Mouse (Mus musculus): ENCODE measurements at regions not wholly inside any gene's neighbourhood (a gene's known extent, or its start where the extent isn't known, plus 50 kb on each side); places are given as distances from the start of the nearest gene placed in this dataset.

DNA sequence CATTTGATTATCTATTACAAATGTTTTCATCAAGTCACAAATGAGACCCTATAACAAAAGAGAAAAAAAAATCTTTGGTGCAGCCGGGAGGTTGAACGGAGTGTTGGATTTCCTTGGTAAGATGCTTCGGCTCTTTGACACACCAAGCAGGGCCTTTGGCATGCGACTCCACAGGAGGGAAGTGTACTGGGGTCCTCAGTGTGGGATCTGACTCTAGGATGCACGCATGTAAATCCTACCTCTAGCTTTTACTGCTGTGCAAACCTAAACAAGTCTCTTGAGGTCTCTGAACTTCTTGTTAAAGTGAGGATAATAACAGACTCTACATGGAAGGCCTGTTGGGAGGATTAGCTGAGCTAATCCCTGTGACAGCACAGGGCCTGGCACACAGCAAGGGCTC is 257.6 kb upstream of the Irx3 start:
- Histone ChIP-seq H3K4me2 (ENCODE audit: low read depth) (no peak overlapping the region), H3K9me3 (ENCODE audit: control insufficient read depth, low read length) (no peaks in the 10 kb centered on the region), H3K27ac (ENCODE audit: low read depth, low read length) (no peak overlapping the region), H3K36me3 (ENCODE audit: control insufficient read depth, insufficient read depth, low read length) (no peaks in the 10 kb centered on the region), H3K27me3 (ENCODE audit: control insufficient read depth, insufficient read depth, low read length) (no peaks in the 10 kb centered on the region), H3K9ac (ENCODE audit: low read length) (no peak overlapping the region), H3K4me3 (ENCODE audit: low read depth, low read length) (no peak overlapping the region), H3K4me1 (ENCODE audit: control insufficient read depth, insufficient read depth, low read length) (peaks cover 7% of the 10 kb centered on the region)
- no peak for DNase-seq (ENCODE audit: low spot score)
- no peak for ATAC-seq (ENCODE audit: insufficient read depth, low FRiP score, low TSS enrichment)
- 46% methylated on average over 5 of the region's 5 CpGs for WGBS

DNA sequence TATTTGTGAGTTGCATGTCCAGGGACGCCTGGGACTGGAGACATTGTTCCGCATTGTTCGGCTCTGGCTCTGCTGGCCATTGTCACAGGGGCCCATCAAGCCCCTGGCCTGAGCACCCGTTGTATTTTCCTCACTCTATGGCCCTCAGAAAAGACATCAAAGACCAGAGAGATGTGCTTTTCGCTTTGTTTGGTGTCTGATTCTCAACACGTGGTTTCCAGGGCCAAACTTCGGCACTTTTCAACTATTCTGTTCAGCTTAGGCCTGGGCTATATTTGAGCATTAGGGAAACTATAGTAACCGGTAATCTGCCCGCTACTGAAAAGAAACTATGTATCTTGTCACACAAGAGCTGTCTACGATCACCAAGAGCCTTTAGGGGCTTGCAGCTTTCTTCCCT is 257.1 kb upstream of the Irx3 start:
- Histone ChIP-seq H3K4me1 (ENCODE audit: control insufficient read depth, insufficient read depth, low read length) (peaks cover 2% of the 10 kb centered on the region; the same call in 1 of the 2 replicates), H3K9ac (ENCODE audit: low read length) (no peak overlapping the region), H3K27ac (ENCODE audit: low read depth, low read length) (no peak overlapping the region), H3K9me3 (ENCODE audit: control insufficient read depth, low read length) (no peaks in the 10 kb centered on the region), H3K4me2 (ENCODE audit: low read depth) (no peak overlapping the region), H3K36me3 (ENCODE audit: control insufficient read depth, insufficient read depth, low read length) (no peaks in the 10 kb centered on the region), H3K4me3 (ENCODE audit: low read depth, low read length) (no peak overlapping the region), H3K27me3 (ENCODE audit: control insufficient read depth, insufficient read depth, low read length) (no peaks in the 10 kb centered on the region)
- DNase-seq (ENCODE audit: low spot score) = peak; percentile 44
- ATAC-seq (ENCODE audit: insufficient read depth, low FRiP score, low TSS enrichment) = no peak
- WGBS = 19% methylated on average over 10 of the region's 10 CpGs

DNA sequence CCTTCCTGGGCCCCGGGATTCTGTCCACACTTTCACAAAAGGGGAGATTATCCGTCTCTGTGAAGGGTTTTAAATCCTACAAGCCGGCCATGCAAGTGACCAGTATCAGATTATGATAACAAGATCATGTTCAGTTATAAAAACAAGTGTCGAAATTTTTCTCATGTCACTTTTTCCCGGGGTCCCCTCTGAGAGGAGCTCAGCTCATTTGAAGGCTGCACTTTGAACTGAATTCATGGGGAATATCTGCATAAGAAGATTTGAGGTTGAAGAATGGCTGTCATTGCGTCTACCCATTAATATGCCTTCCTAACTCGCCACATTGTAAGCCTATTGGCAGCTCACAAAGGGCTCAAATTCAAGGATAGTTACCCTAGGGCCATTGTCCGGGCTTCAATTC is 256.0 kb upstream of the Irx3 start:
- no peak for ATAC-seq (ENCODE audit: insufficient read depth, low FRiP score, low TSS enrichment)
- Histone ChIP-seq H3K4me2 (ENCODE audit: low read depth) (no peak overlapping the region), H3K27ac (ENCODE audit: low read depth, low read length) (no peak overlapping the region), H3K4me1 (ENCODE audit: control insufficient read depth, insufficient read depth, low read length) (no peaks in the 10 kb centered on the region), H3K36me3 (ENCODE audit: control insufficient read depth, insufficient read depth, low read length) (no peaks in the 10 kb centered on the region), H3K9ac (ENCODE audit: low read length) (no peak overlapping the region), H3K4me3 (ENCODE audit: low read depth, low read length) (no peak overlapping the region), H3K9me3 (ENCODE audit: control insufficient read depth, low read length) (no peaks in the 10 kb centered on the region), H3K27me3 (ENCODE audit: control insufficient read depth, insufficient read depth, low read length) (no peaks in the 10 kb centered on the region)
- WGBS = 59% methylated on average over 8 of the region's 8 CpGs
- DNase-seq (ENCODE audit: low spot score) = no peak

DNA sequence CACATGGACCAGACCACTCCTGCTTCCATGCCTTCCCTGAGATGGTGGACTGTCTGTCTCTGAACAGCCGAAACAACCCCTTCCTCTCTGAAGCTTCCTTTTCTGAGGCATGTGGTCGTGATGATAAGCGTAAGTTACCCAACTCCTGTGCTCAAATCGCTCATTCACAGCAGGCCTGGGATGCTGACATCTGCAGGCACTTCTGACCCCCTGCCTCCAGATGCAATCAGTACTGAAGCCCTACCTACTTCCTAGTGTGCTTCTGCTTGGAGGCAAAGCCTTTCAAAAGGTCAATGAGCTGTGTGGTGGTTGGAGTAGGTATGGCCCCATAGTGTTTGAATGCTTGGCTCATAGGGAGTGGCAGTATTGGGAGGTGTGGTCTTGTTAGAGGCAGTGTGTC is 253.7 kb upstream of the Irx3 start:
- Histone ChIP-seq H3K4me1 (ENCODE audit: control insufficient read depth, insufficient read depth, low read length) (no peaks in the 10 kb centered on the region), H3K27ac (ENCODE audit: low read depth, low read length) (no peak overlapping the region), H3K36me3 (ENCODE audit: control insufficient read depth, insufficient read depth, low read length) (no peaks in the 10 kb centered on the region), H3K9ac (ENCODE audit: low read length) (no peak overlapping the region), H3K4me3 (ENCODE audit: low read depth, low read length) (no peak overlapping the region), H3K27me3 (ENCODE audit: control insufficient read depth, insufficient read depth, low read length) (no peaks in the 10 kb centered on the region), H3K4me2 (ENCODE audit: low read depth) (no peak overlapping the region), H3K9me3 (ENCODE audit: control insufficient read depth, low read length) (no peaks in the 10 kb centered on the region)
- ATAC-seq (ENCODE audit: insufficient read depth, low FRiP score, low TSS enrichment) = no peak
- DNase-seq (ENCODE audit: low spot score) = no peak
- WGBS = 68% methylated on average over 4 of the region's 4 CpGs

DNA sequence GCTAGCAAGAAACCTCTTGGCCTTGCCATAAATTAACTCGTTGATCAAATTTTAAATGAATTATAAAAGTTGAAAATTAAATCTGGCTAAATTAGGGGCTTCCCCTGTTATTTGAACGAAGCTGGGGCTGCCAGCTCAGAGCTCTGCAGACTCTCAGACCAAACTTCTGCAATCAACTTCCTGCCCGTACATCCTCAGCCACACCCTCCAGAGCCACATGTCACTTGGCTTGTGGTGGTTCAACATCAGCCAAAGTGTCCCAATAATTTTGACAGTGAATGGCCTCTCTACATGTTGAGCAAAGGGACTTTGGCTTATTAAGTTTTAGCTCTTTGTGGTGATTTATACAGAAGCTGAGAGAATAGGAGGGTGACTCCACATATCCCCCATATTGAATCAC is 242.8 kb upstream of the Irx3 start:
- H3K27ac ChIP-seq (ENCODE audit: low read depth, low read length) = no peak overlapping the region
- no peaks in the 10 kb centered on the region for H3K36me3 ChIP-seq (ENCODE audit: control insufficient read depth, insufficient read depth, low read length)
- no peak overlapping the region for H3K4me3 ChIP-seq (ENCODE audit: low read depth, low read length)
- H3K4me1 ChIP-seq (ENCODE audit: control insufficient read depth, insufficient read depth, low read length) = peaks cover 6% of the 10 kb centered on the region; the same call in 1 of the 2 replicates
- no peak overlapping the region for H3K4me2 ChIP-seq (ENCODE audit: low read depth)
- ATAC-seq (ENCODE audit: insufficient read depth, low FRiP score, low TSS enrichment) = no peak
- WGBS = 81% methylated on average over 3 of the region's 3 CpGs
- H3K27me3 ChIP-seq (ENCODE audit: control insufficient read depth, insufficient read depth, low read length) = no peaks in the 10 kb centered on the region
- H3K9me3 ChIP-seq (ENCODE audit: control insufficient read depth, low read length) = no peaks in the 10 kb centered on the region
- no peak overlapping the region for H3K9ac ChIP-seq (ENCODE audit: low read length)
- DNase-seq (ENCODE audit: low spot score) = no peak

DNA sequence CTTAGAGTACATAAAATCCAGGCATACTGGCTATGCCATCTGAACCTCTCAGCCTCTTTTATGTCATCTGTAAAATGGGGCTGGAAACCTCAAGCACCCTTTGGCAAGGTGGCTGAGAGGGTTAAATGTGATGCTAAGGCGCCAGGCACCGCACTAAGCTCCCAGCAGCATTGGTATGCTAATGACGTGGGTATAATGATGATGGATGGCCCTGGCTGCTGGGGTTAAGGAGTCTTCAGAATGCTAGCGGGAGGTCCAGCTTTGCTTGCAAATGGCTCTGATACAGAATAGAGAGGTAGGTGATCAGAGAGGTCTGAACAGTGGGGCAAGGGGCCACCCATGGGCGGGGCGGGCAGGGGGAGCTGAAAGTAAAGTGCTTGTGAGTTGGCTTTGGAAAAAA is 241.1 kb upstream of the Irx3 start:
- 3% methylated on average over 6 of the region's 6 CpGs for WGBS
- peak; percentile 53 for DNase-seq (ENCODE audit: low spot score)

DNA sequence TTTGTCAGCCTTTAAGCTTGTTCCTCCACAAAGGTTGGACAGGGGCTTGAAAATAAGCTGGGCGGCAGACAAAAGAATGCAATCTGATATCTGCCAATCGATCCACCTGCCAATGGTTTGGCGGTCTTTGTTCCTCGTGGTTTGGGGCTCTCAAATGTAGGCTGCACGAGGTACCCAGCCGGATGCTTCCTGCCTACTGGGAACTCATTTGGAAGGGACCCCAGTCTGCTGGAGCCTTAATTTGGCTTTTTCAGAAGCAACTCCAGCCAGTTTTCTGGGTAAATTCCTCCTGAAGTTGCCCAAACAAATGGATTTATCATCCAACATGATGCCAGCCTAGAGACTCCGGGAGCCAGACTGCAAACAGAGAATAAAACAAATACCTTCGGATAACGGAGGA is 228.1 kb upstream of the Irx3 start:
- WGBS = 39% methylated on average over 9 of the region's 9 CpGs
- Histone ChIP-seq H3K27me3 (ENCODE audit: control insufficient read depth, insufficient read depth, low read length) (no peaks in the 10 kb centered on the region), H3K9me3 (ENCODE audit: control insufficient read depth, low read length) (no peaks in the 10 kb centered on the region), H3K27ac (ENCODE audit: low read depth, low read length) (no peak overlapping the region), H3K9ac (ENCODE audit: low read length) (no peak overlapping the region), H3K36me3 (ENCODE audit: control insufficient read depth, insufficient read depth, low read length) (no peaks in the 10 kb centered on the region), H3K4me3 (ENCODE audit: low read depth, low read length) (no peak overlapping the region), H3K4me2 (ENCODE audit: low read depth) (no peak overlapping the region), H3K4me1 (ENCODE audit: control insufficient read depth, insufficient read depth, low read length) (peaks cover 6% of the 10 kb centered on the region; the same call in 1 of the 2 replicates)
- ATAC-seq (ENCODE audit: insufficient read depth, low FRiP score, low TSS enrichment) = no peak
- DNase-seq (ENCODE audit: low spot score) = no peak

More for the DNA sequence above, 241.1 kb upstream of the Irx3 start:
- H3K27ac ChIP-seq (ENCODE audit: low read depth, low read length) = no peak overlapping the region
- peaks cover 6% of the 10 kb centered on the region; the same call in 1 of the 2 replicates for H3K4me1 ChIP-seq (ENCODE audit: control insufficient read depth, insufficient read depth, low read length)
- no peak overlapping the region for H3K4me3 ChIP-seq (ENCODE audit: low read depth, low read length)
- no peaks in the 10 kb centered on the region for H3K27me3 ChIP-seq (ENCODE audit: control insufficient read depth, insufficient read depth, low read length)
- no peaks in the 10 kb centered on the region for H3K9me3 ChIP-seq (ENCODE audit: control insufficient read depth, low read length)
- no peak overlapping the region for H3K4me2 ChIP-seq (ENCODE audit: low read depth)
- H3K36me3 ChIP-seq (ENCODE audit: control insufficient read depth, insufficient read depth, low read length) = no peaks in the 10 kb centered on the region
- H3K9ac ChIP-seq (ENCODE audit: low read length) = no peak overlapping the region
- no peak for ATAC-seq (ENCODE audit: insufficient read depth, low FRiP score, low TSS enrichment)

DNA sequence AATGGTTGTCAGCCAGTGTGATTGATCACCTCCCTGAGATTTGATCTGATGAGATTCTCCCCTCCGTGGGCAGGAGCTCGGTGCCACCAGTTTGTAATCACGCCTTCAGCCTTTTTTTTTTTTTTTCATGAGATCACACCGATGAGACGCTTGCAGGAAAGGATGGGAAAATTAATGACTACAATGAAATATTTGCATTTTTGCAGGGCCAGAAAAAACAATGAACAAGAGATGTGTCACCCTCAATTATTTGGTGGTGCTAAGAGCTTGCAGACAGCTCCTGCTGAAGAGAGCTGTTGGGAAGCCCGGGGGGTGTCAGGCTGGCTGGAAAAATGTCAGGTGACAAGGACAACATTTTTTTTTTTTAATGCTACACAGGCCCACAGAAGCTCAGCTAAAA is 227.6 kb upstream of the Irx3 start:
- Histone ChIP-seq H3K27me3 (ENCODE audit: control insufficient read depth, insufficient read depth, low read length) (no peaks in the 10 kb centered on the region), H3K27ac (ENCODE audit: low read depth, low read length) (no peak overlapping the region), H3K4me3 (ENCODE audit: low read depth, low read length) (no peak overlapping the region), H3K36me3 (ENCODE audit: control insufficient read depth, insufficient read depth, low read length) (no peaks in the 10 kb centered on the region), H3K9ac (ENCODE audit: low read length) (no peak overlapping the region), H3K4me2 (ENCODE audit: low read depth) (no peak overlapping the region), H3K4me1 (ENCODE audit: control insufficient read depth, insufficient read depth, low read length) (peaks cover 6% of the 10 kb centered on the region; the same call in 1 of the 2 replicates), H3K9me3 (ENCODE audit: control insufficient read depth, low read length) (no peaks in the 10 kb centered on the region)
- DNase-seq (ENCODE audit: low spot score) = no peak
- ATAC-seq (ENCODE audit: insufficient read depth, low FRiP score, low TSS enrichment) = no peak
- WGBS = 22% methylated on average over 6 of the region's 6 CpGs

DNA sequence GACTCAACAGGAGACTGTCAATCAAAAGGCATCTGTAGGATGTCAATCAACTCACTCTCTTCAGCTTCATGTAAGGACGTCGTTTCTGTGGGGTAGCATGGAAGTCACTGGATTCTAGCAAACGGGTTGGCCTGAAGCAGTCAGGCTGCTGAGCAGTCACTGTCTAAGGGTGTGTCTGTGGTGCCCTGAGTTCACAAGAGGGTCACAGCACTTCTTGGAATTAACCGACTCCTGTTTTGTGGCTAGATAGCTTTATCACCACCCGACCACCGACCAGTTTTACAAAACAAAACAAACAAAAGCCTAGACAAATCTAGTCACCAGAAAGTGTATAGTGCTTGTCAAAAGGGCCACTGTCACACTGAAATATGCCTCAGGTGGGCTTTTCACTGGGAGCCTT is 226.4 kb upstream of the Irx3 start:
- ATAC-seq (ENCODE audit: insufficient read depth, low FRiP score, low TSS enrichment) (no peak), DNase-seq (ENCODE audit: low spot score) (no peak)
- Histone ChIP-seq H3K27ac (ENCODE audit: low read depth, low read length) (no peak overlapping the region), H3K36me3 (ENCODE audit: control insufficient read depth, insufficient read depth, low read length) (no peaks in the 10 kb centered on the region), H3K27me3 (ENCODE audit: control insufficient read depth, insufficient read depth, low read length) (no peaks in the 10 kb centered on the region), H3K9me3 (ENCODE audit: control insufficient read depth, low read length) (no peaks in the 10 kb centered on the region), H3K4me3 (ENCODE audit: low read depth, low read length) (no peak overlapping the region), H3K4me1 (ENCODE audit: control insufficient read depth, insufficient read depth, low read length) (peaks cover 11% of the 10 kb centered on the region; the same call in 1 of the 2 replicates), H3K4me2 (ENCODE audit: low read depth) (no peak overlapping the region), H3K9ac (ENCODE audit: low read length) (no peak overlapping the region)
- 6% methylated on average over 6 of the region's 6 CpGs for WGBS
